Mouse (Mus musculus) layer of hippocampus, postnatal 25 days (tissue): ENCODE data around the gene Wdr91. TPM values are rescaled to one million over a fixed set of nuclear protein-coding genes. Genes with fewer than 3 reads are reported as not detected.

Experiments used
- DNase-seq, 2 experiments: peaks; one replicate each; pipeline ENCODE4 v3.0.0; 2022; ENCODE audit warnings: mixed read lengths in 2 of 2, low spot score in 1 of 2; ENCODE audit errors: extremely low spot score in 1 of 2
- total RNA-seq, 2 experiments: library from RNA; stranded (reverse); gene quantifications; 2 replicates each; pipeline ENCODE4 v1.2.3; 2021

The Wdr91 gene
- total RNA-seq, 2 experiments from 2014 or later, result 38.7 to 41.3 TPM

DNA sequence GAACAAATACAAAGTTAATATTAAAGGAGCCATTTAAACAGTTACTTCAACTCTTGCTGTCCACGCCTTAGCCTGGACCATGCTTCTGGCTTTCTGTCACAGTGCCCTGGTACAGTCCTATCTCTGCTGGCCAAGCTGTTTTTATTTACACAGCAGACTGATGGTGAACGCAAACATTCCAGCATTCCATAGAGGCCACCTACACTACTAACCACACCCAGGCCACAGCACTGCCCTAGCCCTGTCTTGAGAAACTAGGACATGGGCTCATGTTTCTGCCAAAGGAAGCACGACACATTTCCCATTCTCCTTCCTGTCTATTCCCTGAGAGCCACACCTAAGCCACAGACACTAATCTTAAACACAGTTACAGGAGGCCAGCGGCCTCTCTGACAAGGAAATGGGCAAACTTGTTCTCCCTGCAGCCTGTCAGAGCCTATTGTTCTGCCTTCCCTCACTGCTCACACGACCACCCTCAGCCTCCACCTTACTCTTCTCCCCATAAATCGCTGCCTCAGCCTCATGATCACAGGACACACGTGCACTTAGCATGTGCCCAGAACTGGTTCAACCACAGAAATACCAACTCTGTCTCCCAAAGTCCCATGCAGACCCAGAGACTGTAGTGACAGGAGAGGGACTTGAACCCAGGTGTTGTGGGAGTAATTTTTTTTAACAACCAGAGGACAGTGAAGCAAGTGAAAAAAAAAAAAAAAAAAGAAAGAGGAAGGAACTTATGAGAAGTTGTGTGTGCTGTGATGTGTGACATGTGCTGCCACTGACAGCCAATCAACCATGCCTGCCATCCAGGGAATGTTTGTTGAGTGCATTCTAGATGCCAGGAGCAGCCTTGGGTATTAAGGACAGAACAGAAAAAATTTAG lies 44.7 kb downstream of the Wdr91 start:
- no peak for DNase-seq

DNA sequence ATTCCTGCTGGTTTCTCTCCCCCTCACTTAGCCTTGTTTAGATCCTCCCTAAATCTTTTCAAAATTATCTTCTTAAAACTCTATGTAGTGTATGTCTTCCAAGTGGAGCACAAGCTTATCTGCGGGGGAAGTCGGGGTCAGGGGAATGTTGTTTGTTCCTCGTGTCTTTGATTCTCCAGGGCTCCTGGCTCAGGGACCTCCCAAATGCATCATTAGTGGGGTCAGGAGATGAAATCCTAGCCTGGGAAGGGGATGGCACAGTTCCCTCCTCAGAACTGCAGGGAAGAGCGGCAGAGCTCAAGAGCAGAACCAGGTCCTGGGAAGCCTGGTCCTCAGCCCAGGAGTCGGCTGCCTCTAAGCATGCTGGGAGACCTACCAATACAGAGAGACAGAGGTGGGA lies 45.5 kb downstream of the Wdr91 start:
- no peak for DNase-seq

DNA sequence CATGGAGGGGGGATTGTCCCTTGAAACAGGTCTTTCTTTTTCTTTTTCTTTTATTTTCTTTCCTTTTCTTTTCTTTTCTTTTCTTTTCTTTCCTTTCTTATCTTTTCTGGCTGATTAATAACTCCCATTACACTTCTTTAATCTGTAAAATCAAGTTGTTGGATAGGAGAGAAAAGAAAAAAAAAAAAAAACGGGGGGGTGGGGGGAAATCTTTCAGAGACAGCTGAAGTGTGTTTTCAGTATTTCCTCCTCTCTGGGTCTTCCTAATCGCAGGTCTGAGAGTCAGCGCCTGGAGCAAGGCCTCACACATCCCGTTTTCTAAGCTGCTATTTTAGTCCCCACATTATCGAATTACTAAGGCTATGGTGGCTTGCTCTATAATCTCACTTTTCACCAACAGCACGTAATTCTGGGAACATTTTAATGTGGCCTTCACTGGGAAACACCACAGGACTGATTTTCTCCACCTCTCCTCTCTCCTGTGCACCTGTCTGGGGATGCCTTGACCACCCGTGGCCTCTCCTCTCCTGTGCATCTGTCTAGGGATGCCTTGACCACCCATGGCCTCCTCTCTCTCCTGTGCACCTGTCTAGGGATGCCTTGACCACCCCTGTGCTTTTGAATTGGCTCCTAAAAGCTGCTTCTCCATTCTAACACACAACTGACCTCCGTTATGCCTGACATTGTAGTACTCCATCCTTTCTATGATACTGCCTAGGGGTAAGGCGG lies 46.7 kb downstream of the Wdr91 start:
- no peak for DNase-seq

DNA sequence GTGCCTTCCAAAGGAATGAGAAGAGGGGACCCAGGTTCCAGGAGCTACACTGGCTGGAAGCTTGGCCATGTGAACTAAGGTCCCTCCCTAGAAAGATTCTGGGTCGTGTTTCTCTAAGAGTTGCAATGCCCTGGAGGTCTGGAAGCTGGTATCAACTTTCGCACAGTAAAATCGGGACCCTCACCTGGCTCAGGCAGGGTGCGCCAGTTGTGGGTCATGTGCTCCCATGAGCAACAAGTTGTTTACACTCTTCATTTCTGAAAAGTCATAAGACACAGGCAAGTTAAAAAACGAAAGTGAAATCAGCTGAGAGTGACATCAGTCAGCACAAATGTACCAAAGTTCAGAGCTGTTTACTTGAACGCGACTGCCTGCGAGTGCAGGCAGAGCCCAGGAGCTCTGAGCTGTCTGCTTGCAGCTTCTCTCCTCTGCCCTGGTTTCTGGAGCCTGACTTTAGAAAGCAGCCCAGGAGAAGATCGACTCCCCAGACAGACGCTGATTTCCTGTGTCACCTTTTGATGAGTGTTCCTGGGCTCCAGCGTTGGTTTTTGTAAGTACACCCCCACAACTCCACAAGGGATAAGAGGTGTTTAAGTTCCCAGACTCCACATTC lies 47.8 kb downstream of the Wdr91 start, which contains the start of gene Tmem140:
Gene Tmem140, plus strand, starts transcription at position 356 of the 613 bp plus-strand sequence.
- DNase-seq, result no peak

DNA sequence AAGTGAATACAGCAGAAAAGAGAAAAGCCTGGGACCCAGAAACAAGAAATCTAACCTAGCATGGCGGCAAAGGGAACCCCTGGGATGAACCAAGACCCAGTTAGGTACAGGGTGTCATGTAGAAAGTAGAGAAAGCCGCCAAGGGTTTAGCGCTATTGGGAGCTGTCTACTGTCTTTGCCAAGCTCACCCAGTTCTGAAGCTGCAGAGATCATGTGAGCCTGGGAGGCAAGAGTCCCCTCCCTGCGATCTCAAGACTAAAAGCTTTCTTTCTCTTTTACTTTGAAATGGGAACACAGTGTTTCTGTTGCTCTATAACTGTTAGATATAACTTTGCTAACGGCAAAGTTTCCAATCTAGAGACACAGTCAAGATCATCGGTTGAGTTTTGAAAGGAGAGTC lies 48.3 kb downstream of the Wdr91 start:
- no peak for DNase-seq

DNA sequence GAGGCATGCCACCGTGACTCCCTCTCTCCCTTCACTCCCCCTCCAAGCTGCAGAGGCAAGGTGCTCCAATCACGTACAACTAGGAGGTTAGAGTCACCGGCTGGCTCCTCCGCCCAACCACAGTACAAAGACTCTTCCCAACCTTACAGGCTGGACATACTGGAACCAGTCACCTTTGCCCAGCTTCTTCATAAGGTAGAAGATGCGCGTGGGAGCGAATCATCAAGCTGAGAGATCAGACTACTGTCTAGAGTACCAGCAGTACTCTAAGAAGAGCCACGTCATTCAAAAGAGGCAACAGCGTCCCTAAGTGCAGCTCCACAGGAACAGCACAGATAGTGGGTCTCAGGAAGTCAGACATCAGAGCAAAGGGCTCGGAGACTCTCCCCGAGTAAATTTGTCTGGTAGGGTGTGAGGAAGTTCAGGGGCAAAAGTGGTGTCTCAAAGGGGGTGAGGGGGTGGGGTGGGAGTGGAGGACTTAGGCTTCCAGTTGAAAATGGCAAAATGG lies 49.1 kb downstream of the Wdr91 start:
- DNase-seq, result no peak

DNA sequence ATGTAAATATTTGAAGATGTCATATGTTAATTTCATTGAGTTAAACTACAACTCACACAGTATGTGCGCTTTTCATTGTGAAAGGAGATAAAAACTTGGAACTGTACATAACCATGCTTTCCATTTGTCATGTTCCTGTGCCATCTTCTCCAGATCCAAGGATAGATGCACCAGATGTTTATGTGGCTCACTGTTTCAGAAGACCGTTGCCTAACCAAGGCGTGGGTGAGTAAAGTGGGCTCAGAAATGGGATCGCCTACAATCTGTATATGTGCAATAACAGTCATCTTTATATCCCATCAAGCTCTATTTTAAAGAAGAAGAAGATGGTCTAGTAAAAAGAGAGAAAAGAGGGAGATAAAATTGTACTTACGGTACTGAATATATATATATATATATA lies 78.3 kb downstream of the Wdr91 start:
- DNase-seq, result no peak

Other genes with a start within 250 kb of the Wdr91 start
- 10 to 100 TPM; 16.8 to 17.0 TPM for gene Agbl3, start 130.4 kb downstream of the Wdr91 start, total RNA-seq
- gene Tmem140, start 47.7 kb downstream of the Wdr91 start, total RNA-seq, result 1 to 10 TPM; 1.9 to 2.0 TPM
- 1 to 10 TPM; 4.8 TPM for gene Cyren, start 32.8 kb downstream of the Wdr91 start, total RNA-seq
- gene Stra8, start 9.3 kb upstream of the Wdr91 start, total RNA-seq, result not detected
- 1 to 10 TPM in 1 of 2 experiments, under 1 TPM in 1; 0.80 to 1.0 TPM for gene Slc23a4, start 77.5 kb upstream of the Wdr91 start, total RNA-seq
- gene Cnot4, start 222.8 kb upstream of the Wdr91 start, total RNA-seq, result 10 to 100 TPM; 46.1 to 50.2 TPM